Mouse (Mus musculus) olfactory bulb, adult 2 months (tissue): ENCODE data around the gene Nucks1.

ENCODE experiments used
- CTCF ChIP-seq: fragments of 200-500 bp; IDR thresholded peaks from 2 replicates; pipeline ENCODE4 v1.5.1; 2012; ENCODE audit warnings: low read depth, mild to moderate bottlenecking, low read length, moderate library complexity; ENCODE audit not compliant: insufficient read depth
- POLR2A ChIP-seq: fragments of 200-500 bp; IDR thresholded peaks from 2 replicates; pipeline ENCODE4 v1.6.1; 2012; ENCODE audit warnings: mild to moderate bottlenecking, low read depth, low read length, moderate library complexity; ENCODE audit not compliant: insufficient read depth

- TF ChIP-seq CTCF: no peak
- no peak for TF ChIP-seq POLR2A
These were observed 63.7 kb downstream of the Nucks1 start for GRCm38 (mm10) chr1:131973991-131974390.
